Mouse (Mus musculus) heart, postnatal 4 days (tissue): ENCODE results near the gene Gdf11. TPM values are rescaled to one million over a fixed set of nuclear protein-coding genes. Genes with fewer than 3 reads are reported as not detected.

ENCODE experiments used
- total RNA-seq, 2 experiments: library from RNA; stranded (reverse); gene quantifications; 2 replicates each; pipeline ENCODE4 v1.2.3; 2021

Gdf11 gene
- total RNA-seq, 2 experiments from 2014 or later: 3.8 to 4.1 TPM

Other genes with a start within 250 kb of the Gdf11 start
- 1 to 10 TPM; 1.7 to 2.4 TPM for gene Ikzf4, start 245.7 kb downstream of the Gdf11 start, total RNA-seq
- 10 to 100 TPM; 11.6 to 12.1 TPM for gene Suox, start 217.6 kb downstream of the Gdf11 start, total RNA-seq
- gene Rab5b, start 195.5 kb downstream of the Gdf11 start, total RNA-seq: 10 to 100 TPM; 65.1 to 66.3 TPM
- 1 to 10 TPM; 1.3 to 1.8 TPM for gene Pmel, start 187.5 kb downstream of the Gdf11 start, total RNA-seq
- 10 to 100 TPM; 59.2 to 63.1 TPM for gene Cdk2, start 186.7 kb downstream of the Gdf11 start, total RNA-seq
- gene Dgka, start 146.9 kb downstream of the Gdf11 start, total RNA-seq: 1 to 10 TPM; 5.3 to 6.5 TPM
- 10 to 100 TPM; 20.3 to 21.9 TPM for gene Pym1, start 143.8 kb downstream of the Gdf11 start, total RNA-seq
- 1 to 10 TPM; 2.3 to 2.9 TPM for gene Mmp19, start 100.8 kb downstream of the Gdf11 start, total RNA-seq
- gene Dnajc14, start 87.7 kb downstream of the Gdf11 start, total RNA-seq: 10 to 100 TPM; 45.0 to 48.0 TPM
- gene Tmem198b, start 87.3 kb downstream of the Gdf11 start, total RNA-seq: 10 to 100 TPM; 12.8 to 15.4 TPM
- 10 to 100 TPM; 56.1 to 57.3 TPM for gene Sarnp, start 74.4 kb downstream of the Gdf11 start, total RNA-seq
- gene Ormdl2, start 70.1 kb downstream of the Gdf11 start, total RNA-seq: 10 to 100 TPM in 1 of 2 experiments, 1 to 10 TPM in 1; 9.5 to 10.1 TPM
- gene Cd63, start 9.3 kb upstream of the Gdf11 start, total RNA-seq: 100 to 1,000 TPM; 216 to 226 TPM
- gene Rdh5, start 31.2 kb upstream of the Gdf11 start, total RNA-seq: 1 to 10 TPM; 5.3 to 5.6 TPM
- 100 to 1,000 TPM; 152 to 180 TPM for gene Bloc1s1, start 32.3 kb upstream of the Gdf11 start, total RNA-seq
- 10 to 100 TPM; 69.6 to 78.5 TPM for gene Itga7, start 42.1 kb upstream of the Gdf11 start, total RNA-seq
- under 1 TPM in 1 of 2 experiments, not detected in 1; 0.21 TPM for gene Mettl7b, start 69.3 kb upstream of the Gdf11 start, total RNA-seq
- gene Olfr9, start 97.7 kb upstream of the Gdf11 start, total RNA-seq: not detected
- gene Olfr763, start 119.1 kb upstream of the Gdf11 start, total RNA-seq: not detected
- not detected for gene Olfr764-ps1, start 148.2 kb upstream of the Gdf11 start, total RNA-seq
- not detected for gene Olfr765, start 158.3 kb upstream of the Gdf11 start, total RNA-seq
- not detected for gene Olfr766-ps1, start 177.3 kb upstream of the Gdf11 start, total RNA-seq
- not detected for gene Olfr767, start 191.2 kb upstream of the Gdf11 start, total RNA-seq
- not detected for gene Olfr768, start 207.7 kb upstream of the Gdf11 start, total RNA-seq
- gene Olfr769, start 226.1 kb upstream of the Gdf11 start, total RNA-seq: not detected
- not detected for gene Olfr770, start 247.3 kb upstream of the Gdf11 start, total RNA-seq